Mouse (Mus musculus): ENCODE data around the gene Gm28042. TPM values are rescaled to one million over a fixed set of nuclear protein-coding genes. Genes with fewer than 3 reads are reported as not detected.

Gm28042 gene
- polyA plus RNA-seq, 1 experiment from 2014 or later = 2.2 TPM

DNA sequence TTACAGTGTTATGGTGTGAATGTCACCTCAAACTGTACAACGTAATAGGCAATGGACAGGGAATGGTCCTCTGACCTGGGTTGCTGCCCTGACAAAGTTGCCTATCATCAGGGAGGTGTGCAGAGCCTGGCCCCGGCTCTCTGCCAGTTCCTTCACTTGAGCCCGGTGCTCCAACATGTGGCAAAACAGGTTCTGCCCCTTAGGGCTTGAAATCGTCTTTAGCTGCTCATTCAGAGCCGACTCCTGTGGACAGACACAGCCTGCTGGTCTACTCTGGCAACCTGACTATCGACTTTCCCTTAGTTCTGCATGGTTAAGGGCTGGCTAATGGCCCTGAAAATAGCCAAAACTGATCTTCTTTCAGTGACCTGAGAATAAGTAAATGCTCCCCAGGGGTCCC is 32.9 kb downstream of the Gm28042 start:
- ATAC-seq (replicated peaks; ENCODE audit: extremely low read depth, insufficient read depth, low FRiP score) = no peak
- no peak overlapping the region for H3K27ac ChIP-seq (ENCODE audit: low read length)
- 64% methylated on average over 6 of the region's 6 CpGs for WGBS

DNA sequence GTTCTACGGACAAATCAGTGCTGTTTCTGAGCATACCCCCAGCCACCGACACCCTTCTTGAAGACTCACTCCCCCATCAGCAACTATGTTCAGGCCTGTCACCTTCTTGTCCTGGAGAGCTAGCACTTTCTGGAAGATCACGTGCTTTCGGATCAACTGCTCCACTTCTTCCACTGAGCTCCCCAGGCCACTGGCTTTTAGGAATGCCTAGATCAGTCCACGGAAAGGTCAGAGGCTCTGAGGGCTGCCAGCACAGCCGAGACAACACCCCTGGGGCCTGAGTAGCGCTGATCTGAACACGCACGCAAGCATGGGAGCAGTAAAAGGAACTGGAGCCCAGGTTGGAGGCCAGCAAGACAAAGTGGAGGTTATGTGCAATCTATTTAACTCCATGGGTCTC is 33.4 kb downstream of the Gm28042 start:
- H3K9ac ChIP-seq (ENCODE audit: low read length) = no peak overlapping the region
- no peaks in the 10 kb centered on the region for H3K36me3 ChIP-seq (ENCODE audit: control insufficient read depth, insufficient read depth)
- peaks cover 9% of the 10 kb centered on the region for H3K4me1 ChIP-seq (ENCODE audit: control insufficient read depth, insufficient read depth, low read length)
- no peak overlapping the region for H3K27ac ChIP-seq (ENCODE audit: low read length)
- no peaks in the 10 kb centered on the region for H3K27me3 ChIP-seq (ENCODE audit: control insufficient read depth, insufficient read depth, low read length)
- ATAC-seq (replicated peaks; ENCODE audit: extremely low read depth, insufficient read depth, low FRiP score) = no peak
- 72% methylated on average over 9 of the region's 9 CpGs for WGBS
- H3K9me3 ChIP-seq (replicated peaks; ENCODE audit: control insufficient read depth, low read length) = no peaks in the 10 kb centered on the region
- no peak overlapping the region for H3K4me3 ChIP-seq (ENCODE audit: low read length)
- no peak overlapping the region for H3K4me2 ChIP-seq (ENCODE audit: low read depth, low read length)

More for the DNA sequence above, 32.9 kb downstream of the Gm28042 start:
- no peaks in the 10 kb centered on the region for H3K27me3 ChIP-seq (ENCODE audit: control insufficient read depth, insufficient read depth, low read length)
- H3K9ac ChIP-seq (ENCODE audit: low read length) = no peak overlapping the region
- H3K9me3 ChIP-seq (replicated peaks; ENCODE audit: control insufficient read depth, low read length) = no peaks in the 10 kb centered on the region
- H3K4me1 ChIP-seq (ENCODE audit: control insufficient read depth, insufficient read depth, low read length) = peaks cover 14% of the 10 kb centered on the region
- no peak overlapping the region for H3K4me2 ChIP-seq (ENCODE audit: low read depth, low read length)
- no peaks in the 10 kb centered on the region for H3K36me3 ChIP-seq (ENCODE audit: control insufficient read depth, insufficient read depth)
- H3K4me3 ChIP-seq (ENCODE audit: low read length) = no peak overlapping the region

DNA sequence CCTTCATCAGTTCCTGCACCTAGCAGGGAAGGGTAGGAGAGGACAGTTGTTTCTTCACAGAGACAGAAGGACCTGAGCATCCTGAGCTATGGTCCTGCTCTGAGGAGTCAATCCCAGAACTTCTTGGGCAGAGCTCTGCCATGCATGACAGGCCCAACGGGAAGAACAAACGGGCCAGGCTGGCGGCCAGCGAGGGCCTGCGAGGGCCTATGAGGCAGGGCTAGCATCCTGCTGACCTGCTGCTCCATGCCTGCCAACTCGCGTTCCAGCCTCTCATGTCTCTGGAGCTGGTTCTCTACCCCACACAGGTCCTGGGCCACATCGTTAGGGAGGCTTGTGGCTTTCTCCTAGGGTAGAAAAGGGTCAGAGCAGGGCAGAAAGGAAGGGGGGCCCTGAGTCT is 35.0 kb downstream of the Gm28042 start:
- no peak for ATAC-seq (replicated peaks; ENCODE audit: extremely low read depth, insufficient read depth, low FRiP score)
- 80% methylated on average over 8 of the region's 8 CpGs for WGBS
- no peaks in the 10 kb centered on the region for H3K36me3 ChIP-seq (ENCODE audit: control insufficient read depth, insufficient read depth)
- no peak overlapping the region for H3K4me2 ChIP-seq (ENCODE audit: low read depth, low read length)
- no peaks in the 10 kb centered on the region for H3K4me1 ChIP-seq (ENCODE audit: control insufficient read depth, insufficient read depth, low read length)
- H3K27me3 ChIP-seq (ENCODE audit: control insufficient read depth, insufficient read depth, low read length) = no peaks in the 10 kb centered on the region
- no peaks in the 10 kb centered on the region for H3K9me3 ChIP-seq (replicated peaks; ENCODE audit: control insufficient read depth, low read length)
- H3K27ac ChIP-seq (ENCODE audit: low read length) = no peak overlapping the region
- H3K9ac ChIP-seq (ENCODE audit: low read length) = no peak overlapping the region
- no peak overlapping the region for H3K4me3 ChIP-seq (ENCODE audit: low read length)

DNA sequence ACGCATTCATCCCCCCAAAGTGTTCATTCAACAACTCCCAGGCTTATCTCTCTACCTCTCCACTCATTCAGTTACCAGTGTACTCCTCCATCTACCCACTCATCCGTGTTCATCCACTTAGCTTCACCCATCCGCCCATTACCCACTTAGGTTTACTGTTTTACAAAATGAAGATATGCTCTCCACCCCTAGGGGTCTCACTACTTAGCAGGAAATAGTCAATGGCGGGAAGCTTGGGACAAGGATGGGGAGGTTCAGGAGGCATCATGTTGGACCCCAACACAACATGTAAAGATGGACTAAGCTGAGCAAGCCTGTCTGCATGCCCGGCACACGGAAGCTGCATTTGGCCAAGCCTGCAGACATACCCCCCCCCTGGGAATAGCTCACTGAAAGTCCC is 37.3 kb downstream of the Gm28042 start:
- no peak for ATAC-seq (replicated peaks; ENCODE audit: extremely low read depth, insufficient read depth, low FRiP score)
- Histone ChIP-seq H3K4me1 (ENCODE audit: control insufficient read depth, insufficient read depth, low read length) (no peaks in the 10 kb centered on the region), H3K36me3 (ENCODE audit: control insufficient read depth, insufficient read depth) (no peaks in the 10 kb centered on the region), H3K9ac (ENCODE audit: low read length) (no peak overlapping the region), H3K27me3 (ENCODE audit: control insufficient read depth, insufficient read depth, low read length) (no peaks in the 10 kb centered on the region), H3K4me3 (ENCODE audit: low read length) (no peak overlapping the region), H3K4me2 (ENCODE audit: low read depth, low read length) (no peak overlapping the region), H3K27ac (ENCODE audit: low read length) (no peak overlapping the region), H3K9me3 (replicated peaks; ENCODE audit: control insufficient read depth, low read length) (no peaks in the 10 kb centered on the region)
- 70% methylated on average over 6 of the region's 6 CpGs for WGBS

DNA sequence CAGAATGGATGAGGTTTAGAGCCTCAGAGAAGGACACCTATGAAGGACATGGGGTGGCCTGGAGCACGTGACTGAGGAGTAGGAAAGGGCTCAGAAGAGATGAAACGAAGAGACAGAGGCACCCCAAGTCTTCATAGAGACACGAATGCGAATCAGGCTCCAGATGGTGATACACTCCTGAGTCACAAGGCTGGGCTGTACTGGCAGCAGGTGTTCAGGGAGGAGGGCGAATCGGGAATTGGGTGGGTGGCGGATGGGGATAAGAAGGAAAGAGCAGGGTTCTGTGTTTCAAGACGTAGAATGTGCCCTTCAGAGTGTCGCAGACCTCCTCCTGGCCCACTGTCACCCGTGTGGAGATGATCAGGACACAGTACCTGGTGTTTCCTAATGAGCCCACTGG is 38.0 kb downstream of the Gm28042 start:
- WGBS = 91% methylated on average over 10 of the region's 10 CpGs
- Histone ChIP-seq H3K9me3 (replicated peaks; ENCODE audit: control insufficient read depth, low read length) (no peaks in the 10 kb centered on the region), H3K4me2 (ENCODE audit: low read depth, low read length) (no peak overlapping the region), H3K36me3 (ENCODE audit: control insufficient read depth, insufficient read depth) (no peaks in the 10 kb centered on the region), H3K4me3 (ENCODE audit: low read length) (no peak overlapping the region), H3K27ac (ENCODE audit: low read length) (no peak overlapping the region), H3K4me1 (ENCODE audit: control insufficient read depth, insufficient read depth, low read length) (no peaks in the 10 kb centered on the region), H3K27me3 (ENCODE audit: control insufficient read depth, insufficient read depth, low read length) (no peaks in the 10 kb centered on the region), H3K9ac (ENCODE audit: low read length) (no peak overlapping the region)
- no peak for ATAC-seq (replicated peaks; ENCODE audit: extremely low read depth, insufficient read depth, low FRiP score)

DNA sequence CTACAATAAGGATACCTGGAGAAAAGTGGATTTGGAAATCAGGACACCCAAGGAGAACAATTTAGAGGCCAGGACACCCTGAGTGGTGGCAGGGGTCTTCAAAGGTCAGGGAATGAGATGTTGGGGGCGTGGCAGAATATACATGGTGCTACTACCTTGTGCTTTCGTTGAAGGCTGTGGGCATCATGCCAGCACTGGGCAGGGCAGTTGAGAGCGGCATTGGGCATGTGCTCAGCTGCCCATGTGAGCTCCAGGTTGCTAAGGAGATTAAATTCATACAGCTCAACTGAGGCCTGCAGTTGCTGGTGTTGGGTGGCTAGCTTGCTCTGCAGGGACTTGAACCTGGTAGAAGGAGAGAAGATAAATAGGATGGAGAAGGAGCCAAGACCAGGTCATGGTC is 38.9 kb downstream of the Gm28042 start:
- H3K27me3 ChIP-seq (ENCODE audit: control insufficient read depth, insufficient read depth, low read length) = no peaks in the 10 kb centered on the region

DNA sequence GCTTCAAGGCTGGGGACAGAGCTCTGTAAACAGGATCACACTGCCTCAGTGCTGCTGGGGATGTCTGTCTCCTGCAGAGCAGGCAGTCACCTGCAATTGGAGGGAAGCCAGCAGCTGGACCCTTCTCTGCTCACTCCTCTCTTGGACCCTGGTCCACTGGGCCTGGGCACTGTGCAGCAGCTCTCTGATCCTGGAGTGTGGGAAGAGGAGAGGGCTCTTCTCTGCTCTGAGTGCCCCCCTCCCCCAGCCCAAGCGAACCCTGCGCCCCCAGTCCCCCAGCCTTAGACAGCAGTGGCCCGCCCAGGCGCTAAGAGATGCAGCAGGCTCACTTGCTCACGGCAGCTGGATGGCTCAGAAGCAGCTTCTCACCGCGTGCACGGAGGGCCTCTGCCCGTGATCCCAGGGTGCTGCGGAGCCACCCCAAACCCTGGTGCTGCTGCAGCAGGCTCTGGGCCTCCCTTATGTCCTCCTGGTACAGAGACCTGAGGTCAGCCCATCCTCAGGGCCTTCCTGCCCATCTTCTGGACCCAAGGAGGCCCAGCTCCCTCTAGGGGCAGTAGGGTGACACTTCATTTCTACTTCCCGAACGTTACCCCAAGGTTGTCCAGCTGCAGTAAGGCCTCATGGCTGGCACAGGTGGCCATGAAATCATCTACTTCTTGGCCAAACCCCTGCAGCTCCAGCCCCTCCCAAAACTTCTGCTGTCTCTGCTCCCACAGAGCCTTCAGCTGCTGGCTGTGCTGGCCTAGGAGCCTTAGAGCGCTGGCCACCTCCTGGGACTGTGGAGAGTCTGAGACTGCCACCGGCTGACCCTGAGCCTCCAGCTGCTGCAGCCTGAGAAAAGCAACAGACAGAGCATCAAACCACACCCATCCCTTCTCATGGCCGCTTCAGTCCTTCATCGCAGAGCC is 41.5 kb downstream of the Gm28042 start:
- H3K4me3 ChIP-seq (ENCODE audit: low read length) = no peak overlapping the region

More for the DNA sequence above, 38.9 kb downstream of the Gm28042 start:
- H3K4me1 ChIP-seq (ENCODE audit: control insufficient read depth, insufficient read depth, low read length) = no peaks in the 10 kb centered on the region
- H3K9ac ChIP-seq (ENCODE audit: low read length) = no peak overlapping the region
- peak; percentile 28; the same call in 1 of the 2 replicates for ATAC-seq (replicated peaks; ENCODE audit: extremely low read depth, insufficient read depth, low FRiP score)
- no peaks in the 10 kb centered on the region for H3K36me3 ChIP-seq (ENCODE audit: control insufficient read depth, insufficient read depth)
- H3K9me3 ChIP-seq (replicated peaks; ENCODE audit: control insufficient read depth, low read length) = no peaks in the 10 kb centered on the region
- H3K4me3 ChIP-seq (ENCODE audit: low read length) = no peak overlapping the region
- 55% methylated on average over 3 of the region's 3 CpGs for WGBS
- H3K27ac ChIP-seq (ENCODE audit: low read length) = no peak overlapping the region
- no peak overlapping the region for H3K4me2 ChIP-seq (ENCODE audit: low read depth, low read length)

DNA sequence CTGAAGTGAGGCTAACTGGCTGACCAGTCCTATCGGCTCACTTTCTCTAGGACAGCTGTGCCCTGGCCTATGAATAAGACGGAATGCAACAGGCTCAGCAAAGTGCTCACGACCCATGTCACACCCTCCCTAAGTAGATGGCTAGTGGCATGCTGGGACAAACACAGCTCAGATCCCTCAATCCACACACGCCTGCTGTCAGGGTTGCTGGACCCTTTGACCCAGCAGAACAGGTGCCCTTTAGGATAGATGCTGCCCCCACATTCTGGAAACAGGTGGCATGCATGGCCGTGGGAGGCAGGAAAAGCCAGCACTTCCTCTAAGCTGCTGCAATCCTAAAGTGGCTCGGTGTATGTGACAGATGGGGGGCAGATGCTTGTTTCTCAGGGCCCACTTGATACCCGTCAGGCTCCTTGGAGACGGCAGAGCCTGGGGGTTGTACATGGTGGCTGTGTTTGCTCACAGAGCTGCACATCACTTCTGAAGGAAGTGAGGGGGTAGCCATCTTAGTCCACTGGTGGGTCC is 42.2 kb downstream of the Gm28042 start:
- Histone ChIP-seq H3K9me3 (replicated peaks; ENCODE audit: control insufficient read depth, low read length) (no peaks in the 10 kb centered on the region), H3K9ac (ENCODE audit: low read length) (no peak overlapping the region), H3K27me3 (ENCODE audit: control insufficient read depth, insufficient read depth, low read length) (no peaks in the 10 kb centered on the region), H3K4me3 (ENCODE audit: low read length) (no peak overlapping the region), H3K27ac (ENCODE audit: low read length) (no peak overlapping the region), H3K36me3 (ENCODE audit: control insufficient read depth, insufficient read depth) (no peaks in the 10 kb centered on the region), H3K4me1 (ENCODE audit: control insufficient read depth, insufficient read depth, low read length) (no peaks in the 10 kb centered on the region), H3K4me2 (ENCODE audit: low read depth, low read length) (no peak overlapping the region)
- ATAC-seq (replicated peaks; ENCODE audit: extremely low read depth, insufficient read depth, low FRiP score) = no peak
- WGBS = 73% methylated on average over 8 of the region's 8 CpGs

More for the DNA sequence above, 41.5 kb downstream of the Gm28042 start:
- WGBS = 46% methylated on average over 16 of the region's 16 CpGs
- ATAC-seq (replicated peaks; ENCODE audit: extremely low read depth, insufficient read depth, low FRiP score) = no peak; the same call in 1 of the 2 replicates
- Histone ChIP-seq H3K36me3 (ENCODE audit: control insufficient read depth, insufficient read depth) (no peaks in the 10 kb centered on the region), H3K9ac (ENCODE audit: low read length) (no peak overlapping the region), H3K4me2 (ENCODE audit: low read depth, low read length) (no peak overlapping the region), H3K27ac (ENCODE audit: low read length) (no peak overlapping the region), H3K27me3 (ENCODE audit: control insufficient read depth, insufficient read depth, low read length) (no peaks in the 10 kb centered on the region), H3K9me3 (replicated peaks; ENCODE audit: control insufficient read depth, low read length) (no peaks in the 10 kb centered on the region), H3K4me1 (ENCODE audit: control insufficient read depth, insufficient read depth, low read length) (no peaks in the 10 kb centered on the region)

DNA sequence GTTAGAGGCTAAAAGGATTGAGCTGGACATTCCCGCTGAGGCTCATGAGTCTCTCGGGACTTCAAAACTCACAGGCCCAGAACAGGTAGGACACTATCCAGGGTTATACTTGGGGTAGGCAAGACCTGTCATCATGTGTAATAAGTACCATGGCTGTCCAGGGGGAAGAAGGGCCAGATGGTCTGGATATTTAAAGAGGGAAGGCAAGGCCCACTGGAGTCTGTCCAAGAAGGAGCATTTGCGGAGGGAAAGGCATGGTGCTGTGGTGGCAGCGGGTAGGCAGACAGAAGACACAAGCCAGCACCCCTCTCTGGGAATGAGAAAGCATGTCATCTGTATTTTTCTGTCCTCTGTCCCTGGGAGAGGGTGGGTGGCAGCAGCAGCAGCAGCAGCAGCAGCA is 46.8 kb downstream of the Gm28042 start:
- Histone ChIP-seq H3K4me1 (ENCODE audit: control insufficient read depth, insufficient read depth, low read length) (peaks cover 3% of the 10 kb centered on the region; the same call in 1 of the 2 replicates), H3K4me2 (ENCODE audit: low read depth, low read length) (no peak overlapping the region), H3K9ac (ENCODE audit: low read length) (no peak overlapping the region), H3K9me3 (replicated peaks; ENCODE audit: control insufficient read depth, low read length) (no peaks in the 10 kb centered on the region), H3K27me3 (ENCODE audit: control insufficient read depth, insufficient read depth, low read length) (peaks cover 14% of the 10 kb centered on the region), H3K36me3 (ENCODE audit: control insufficient read depth, insufficient read depth) (no peaks in the 10 kb centered on the region), H3K27ac (ENCODE audit: low read length) (no peak overlapping the region), H3K4me3 (ENCODE audit: low read length) (no peak overlapping the region)
- 78% methylated on average over 4 of the region's 4 CpGs for WGBS
- ATAC-seq (replicated peaks; ENCODE audit: extremely low read depth, insufficient read depth, low FRiP score) = no peak
